Mouse (Mus musculus) limb, embryonic 14.5 days (tissue): ENCODE measurements at regions not wholly inside any gene's neighbourhood (a gene's known extent, or its start where the extent isn't known, plus 50 kb on each side); places are given as distances from the start of the nearest gene placed in this dataset.

Experiments
- ATAC-seq: fragments of 200-750 bp; cut with Nextera tagmentation; 2 replicates; pipeline ENCODE4 v1.8.0; 2017; ENCODE audit warnings: low read depth, moderate number of reproducible peaks, moderate TSS enrichment; ENCODE audit not compliant: low FRiP score
- DNase-seq: peaks from one replicate; pipeline ENCODE4 v3.0.0-alpha.2; 2015; ENCODE audit warnings: low spot score
- H3K27ac ChIP-seq: fragments of 300-500 bp; sonication (generic); replicated peaks from 2 replicates; pipeline ENCODE4 v1.5.1; 2014; ENCODE audit warnings: low read depth, mild to moderate bottlenecking, low read length, moderate library complexity, mixed read lengths
- H3K27me3 ChIP-seq: fragments of 300-500 bp; sonication (generic); 2 replicates; pipeline ENCODE4 v1.6.1; 2014; ENCODE audit warnings: low read length, mixed read lengths; ENCODE audit not compliant: control insufficient read depth, insufficient read depth
- H3K36me3 ChIP-seq: fragments of 300-500 bp; sonication (generic); 2 replicates; pipeline ENCODE4 v1.6.1; 2014; ENCODE audit warnings: mild to moderate bottlenecking, low read length, moderate library complexity, mixed read lengths; ENCODE audit not compliant: control insufficient read depth, insufficient read depth
- H3K4me1 ChIP-seq: fragments of 300-500 bp; sonication (generic); 2 replicates; pipeline ENCODE4 v1.6.1; 2014; ENCODE audit warnings: antibody characterized with exemption, low read length, mixed read lengths; ENCODE audit not compliant: control insufficient read depth, insufficient read depth
- H3K4me2 ChIP-seq: fragments of 300-500 bp; sonication (generic); replicated peaks from 2 replicates; pipeline ENCODE4 v1.6.1; 2014; ENCODE audit warnings: low read depth, mild to moderate bottlenecking, low read length, moderate library complexity; ENCODE audit not compliant: severe bottlenecking
- H3K4me3 ChIP-seq: fragments of 300-500 bp; sonication (generic); replicated peaks from 2 replicates; pipeline ENCODE4 v1.5.1; 2014; ENCODE audit warnings: low read length
- H3K9ac ChIP-seq: fragments of 300-500 bp; sonication (generic); 2 replicates; pipeline ENCODE4 v1.6.1; 2014; ENCODE audit warnings: mild to moderate bottlenecking, low read depth, low read length, moderate library complexity; ENCODE audit not compliant: severe bottlenecking
- H3K9me3 ChIP-seq: fragments of 300-500 bp; sonication (generic); 2 replicates; pipeline ENCODE4 v1.6.1; 2016; ENCODE audit warnings: low read length; ENCODE audit not compliant: control insufficient read depth
- POLR2A ChIP-seq: fragments of 200-500 bp; IDR thresholded peaks from 2 replicates; pipeline ENCODE4 v1.8.0; 2012; ENCODE audit warnings: inconsistent platforms, mild to moderate bottlenecking, moderate library complexity, borderline replicate concordance; ENCODE audit not compliant: insufficient read depth, insufficient read length; ENCODE audit errors: extremely low read depth
- WGBS: fragments of 180-500 bp; shearing (Covaris S2); extraction: QIAGEN DNeasy Blood & Tissue Kit; methylation state at CpG from one replicate; pipeline ENCODE4 v1.1.7; 2014; 5-methylcytosine and 5-hydroxymethylcytosine counted together

DNA sequence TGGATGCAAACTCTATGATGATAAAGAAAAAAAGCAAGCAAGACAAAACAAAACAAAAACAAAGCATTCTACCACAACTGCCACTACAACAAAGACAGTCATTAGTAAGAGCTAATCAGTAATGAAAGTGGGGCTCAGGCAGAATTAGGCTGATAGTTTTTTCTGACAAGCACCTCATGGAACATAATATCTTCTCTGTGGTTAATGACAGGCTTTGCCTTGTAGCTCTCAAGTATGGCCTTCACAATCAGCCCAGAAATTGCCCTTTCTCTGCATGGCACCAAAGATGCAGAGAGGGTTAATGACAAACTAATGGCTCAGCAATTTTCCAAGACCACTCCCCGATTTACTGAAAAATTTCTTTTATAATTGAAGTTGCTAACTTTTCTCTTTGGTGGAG is 512.5 kb upstream of the Slc39a10 start:
- no peak for ATAC-seq
- Histone ChIP-seq H3K27me3 (no peaks in the 10 kb centered on the region), H3K9me3 (no peaks in the 10 kb centered on the region), H3K4me3 (no peak overlapping the region), H3K4me1 (no peaks in the 10 kb centered on the region), H3K36me3 (no peaks in the 10 kb centered on the region), H3K4me2 (no peak overlapping the region), H3K9ac (no peak overlapping the region), H3K27ac (no peak overlapping the region)
- DNase-seq: no peak
- 63% methylated on average over 1 of the region's 1 CpGs for WGBS
- no peak for TF ChIP-seq POLR2A

DNA sequence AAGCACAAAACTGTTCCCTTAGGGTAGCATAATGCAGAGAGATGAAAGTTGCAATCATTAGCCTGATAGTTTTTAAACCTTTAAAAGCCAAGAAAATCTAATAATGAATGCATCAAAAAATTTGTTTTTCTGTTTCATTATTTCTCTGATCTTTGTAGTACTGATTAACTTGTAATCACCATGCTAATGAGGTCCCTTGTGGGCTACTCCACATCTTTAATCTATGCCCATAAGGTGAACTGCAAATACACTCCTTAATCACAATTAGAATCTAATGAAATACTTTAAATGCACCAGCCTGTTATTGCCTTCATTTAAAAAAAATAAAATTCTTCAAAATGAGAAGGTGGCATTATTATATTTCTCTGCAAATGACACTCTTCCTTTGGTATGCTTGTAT is 493.9 kb upstream of the Slc39a10 start:
- H3K9ac ChIP-seq: no peak overlapping the region
- no peaks in the 10 kb centered on the region for H3K27me3 ChIP-seq
- H3K36me3 ChIP-seq: no peaks in the 10 kb centered on the region
- H3K27ac ChIP-seq: no peak overlapping the region
- no peaks in the 10 kb centered on the region for H3K4me1 ChIP-seq
- no peak overlapping the region for H3K4me2 ChIP-seq
- H3K9me3 ChIP-seq: no peaks in the 10 kb centered on the region
- DNase-seq: no peak
- no peak overlapping the region for H3K4me3 ChIP-seq
- no peak for TF ChIP-seq POLR2A
- no peak for ATAC-seq

GRCm38 (mm10) chr1:47378795-47379194 is 486.1 kb upstream of the Slc39a10 start:
- TF ChIP-seq POLR2A: no peak
- Histone ChIP-seq H3K4me2 (no peak overlapping the region), H3K4me1 (no peaks in the 10 kb centered on the region), H3K9me3 (no peaks in the 10 kb centered on the region), H3K9ac (no peak overlapping the region), H3K27ac (no peak overlapping the region), H3K4me3 (no peak overlapping the region), H3K27me3 (no peaks in the 10 kb centered on the region), H3K36me3 (no peaks in the 10 kb centered on the region)
- DNase-seq (no peak), ATAC-seq (peak; percentile 37; the same call in 1 of the 2 replicates)
- WGBS: 9% methylated on average over 1 of the region's 1 CpGs

DNA sequence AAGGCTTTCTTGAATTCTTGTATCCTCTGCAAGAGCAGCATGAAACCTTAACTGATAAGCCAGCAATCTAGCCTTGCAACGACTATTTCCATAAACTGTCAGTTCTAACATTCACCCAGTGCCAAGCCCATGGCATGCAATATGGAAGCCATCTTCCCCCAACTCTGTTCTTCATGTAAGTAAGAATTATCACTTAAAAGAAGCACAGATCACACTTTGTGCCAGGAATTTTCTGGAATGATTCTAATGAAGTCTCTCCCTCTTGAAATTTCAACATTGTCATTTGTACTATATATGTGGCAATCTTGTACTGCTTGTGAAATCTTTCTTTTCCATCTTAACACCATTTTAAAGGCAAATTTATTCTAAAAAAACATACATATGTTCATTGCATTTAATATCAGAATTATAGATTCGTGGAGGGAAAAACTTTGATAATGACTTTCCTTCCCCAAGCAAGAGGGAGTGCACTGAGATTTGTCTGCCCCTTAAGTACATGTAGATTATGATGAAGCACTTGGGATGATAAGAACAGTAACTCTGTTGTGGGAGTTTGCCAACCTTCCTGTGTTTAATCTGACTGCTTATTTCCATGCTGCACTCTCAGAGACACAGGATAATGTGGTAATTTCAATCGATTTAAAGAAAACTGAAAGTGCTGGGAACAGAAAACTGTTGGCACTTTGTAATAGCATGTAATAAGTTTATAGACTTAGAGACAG is 447.2 kb upstream of the Slc39a10 start:
- H3K27me3 ChIP-seq: no peaks in the 10 kb centered on the region
- no peaks in the 10 kb centered on the region for H3K9me3 ChIP-seq
- no peaks in the 10 kb centered on the region for H3K36me3 ChIP-seq
- H3K9ac ChIP-seq: no peak overlapping the region
- H3K4me1 ChIP-seq: no peaks in the 10 kb centered on the region
- 85% methylated on average over 3 of the region's 3 CpGs for whole genome bisulfite sequencing
- DNase-seq (no peak), ATAC-seq (no peak)
- no peak for TF ChIP-seq POLR2A
- H3K27ac ChIP-seq: no peak overlapping the region
- H3K4me2 ChIP-seq: no peak overlapping the region
- no peak overlapping the region for H3K4me3 ChIP-seq

GRCm38 (mm10) chr1:47310572-47311075 is 418.0 kb upstream of the Slc39a10 start:
- Histone ChIP-seq H3K27ac (no peak overlapping the region), H3K9ac (no peak overlapping the region), H3K36me3 (no peaks in the 10 kb centered on the region), H3K4me2 (no peak overlapping the region), H3K9me3 (no peaks in the 10 kb centered on the region), H3K4me1 (no peaks in the 10 kb centered on the region), H3K4me3 (no peak overlapping the region), H3K27me3 (no peaks in the 10 kb centered on the region)
- no peak for DNase-seq
- TF ChIP-seq POLR2A: no peak
- 75% methylated on average over 2 of the region's 2 CpGs for WGBS
- no peak for ATAC-seq
